Mouse (Mus musculus) forebrain, embryonic 16.5 days (tissue): ENCODE data around the gene Chfr. TPM values are rescaled to one million over a fixed set of nuclear protein-coding genes. Genes with fewer than 3 reads are reported as not detected.
A peak's percentile ranks its signal among the peaks of the same experiment; 100 is the strongest.
"Not testable (repeated sequence)": the region's sequence is repeated elsewhere in the genome, so short reads cannot be mapped to it uniquely, and the experiment has no call there.

ENCODE experiments used
- ATAC-seq: fragments of 200-750 bp; cut with Nextera tagmentation; 2 replicates; pipeline ENCODE4 v1.8.0; 2017; ENCODE audit warnings: mild to moderate bottlenecking, moderate library complexity
- H3K27ac ChIP-seq: fragments of 300-500 bp; sonication (generic); 2 replicates; pipeline ENCODE4 v1.5.1; 2014; ENCODE audit warnings: low read length, control low read depth
- H3K27me3 ChIP-seq: fragments of 300-500 bp; sonication (generic); replicated peaks from 2 replicates; pipeline ENCODE4 v1.6.1; 2014; ENCODE audit warnings: low read length; ENCODE audit not compliant: control insufficient read depth, insufficient read depth
- H3K36me3 ChIP-seq: fragments of 300-500 bp; sonication (generic); 2 replicates; pipeline ENCODE4 v1.6.1; 2014; ENCODE audit not compliant: control insufficient read depth, insufficient read depth
- H3K4me1 ChIP-seq: fragments of 300-500 bp; sonication (generic); replicated peaks from 2 replicates; pipeline ENCODE4 v1.6.1; 2014; ENCODE audit warnings: low read length; ENCODE audit not compliant: control insufficient read depth, insufficient read depth
- H3K4me2 ChIP-seq: fragments of 300-500 bp; sonication (generic); 2 replicates; pipeline ENCODE4 v1.6.1; 2014; ENCODE audit warnings: mild to moderate bottlenecking, low read length, control low read depth
- H3K4me3 ChIP-seq: fragments of 300-500 bp; sonication (generic); replicated peaks from 2 replicates; pipeline ENCODE4 v1.5.1; 2014; ENCODE audit warnings: mild to moderate bottlenecking, low read length, control low read depth
- H3K9ac ChIP-seq: fragments of 300-500 bp; sonication (generic); replicated peaks from 2 replicates; pipeline ENCODE4 v1.6.1; 2014; ENCODE audit warnings: low read depth, low read length, control low read depth
- H3K9me3 ChIP-seq: fragments of 300-500 bp; sonication (generic); 2 replicates; pipeline ENCODE4 v1.6.1; 2016; ENCODE audit warnings: low read length; ENCODE audit not compliant: control insufficient read depth
- WGBS: fragments of 180-500 bp; shearing (Covaris S2); extraction: QIAGEN DNeasy Blood & Tissue Kit; methylation state at CpG from one replicate; pipeline ENCODE4 v1.1.7; 2014; 5-methylcytosine and 5-hydroxymethylcytosine counted together
- polyA plus RNA-seq: library from polyadenylated mRNA; unstranded; fragments of >200 nt; fragmentation: Nextera tagmentation; extraction: Ambion mirVana; gene quantifications from 2 replicates; pipeline ENCODE4 v1.2.1, GENCODE M21; 2015

The Chfr gene
- polyA plus RNA-seq, 1 experiment from 2014 or later, result 92.4 TPM

- under 1% methylated on average over 71 of the region's 71 CpGs for WGBS
- Histone ChIP-seq H3K27me3 (no peaks in the 10 kb centered on the region), H3K36me3 (peaks cover 34% of the 10 kb centered on the region), H3K4me2 (peak within 1 kb of the TSS; percentile 86), H3K4me3 (peak within 1 kb of the TSS; percentile 77), H3K9me3 (0 out of 2 replicates have a peak, but pooled peaks cover 2% of the 10 kb centered on the region), H3K9ac (peak within 1 kb of the TSS; percentile 81), H3K4me1 (peaks cover 15% of the 10 kb centered on the region), H3K27ac (peak within 1 kb of the TSS; percentile 97)
- ATAC-seq, result peak; percentile 78
These were observed 27.9 kb upstream of the Chfr start, which contains the start of gene Gtpbp6 for GRCm38 (mm10) chr5:110107581-110108304. Gtpbp6 (minus strand) TSS chr5:110108197.

DNA sequence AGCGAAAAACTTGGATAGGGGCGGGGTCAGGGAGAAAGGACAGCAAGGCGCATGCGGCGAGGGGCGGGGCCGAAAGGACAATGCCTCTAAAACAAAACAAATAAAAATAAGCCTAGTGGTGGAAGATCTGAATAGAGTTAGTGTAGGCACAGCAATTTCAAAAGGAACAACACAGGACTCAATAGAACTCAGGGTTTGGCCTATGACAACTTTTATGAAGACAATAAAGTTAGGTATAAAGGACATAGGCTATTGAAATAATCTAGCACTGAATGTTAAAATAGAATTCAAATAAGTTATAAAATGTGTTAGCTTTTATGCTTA is 27.4 kb upstream of the Chfr start:
- peaks cover 35% of the 10 kb centered on the region for H3K36me3 ChIP-seq
- H3K4me2 ChIP-seq, result peak overlapping the region; percentile 86
- H3K9ac ChIP-seq, result no peak overlapping the region
- ATAC-seq, result no peak
- 0 out of 2 replicates have a peak, but pooled peaks cover 2% of the 10 kb centered on the region for H3K9me3 ChIP-seq
- peaks cover 15% of the 10 kb centered on the region for H3K4me1 ChIP-seq
- WGBS, result 0% methylated on average over 7 of the region's 7 CpGs
- H3K4me3 ChIP-seq, result peak overlapping the region; percentile 77
- peak overlapping the region; percentile 97; the same call in 1 of the 2 replicates for H3K27ac ChIP-seq
- H3K27me3 ChIP-seq, result no peaks in the 10 kb centered on the region

- Histone ChIP-seq H3K27ac (peak within 1 kb of the TSS; percentile 94), H3K9me3 (0 out of 2 replicates have a peak, but pooled peaks cover 1% of the 10 kb centered on the region), H3K36me3 (peaks cover 27% of the 10 kb centered on the region), H3K9ac (peak within 1 kb of the TSS; percentile 75), H3K4me3 (peak within 1 kb of the TSS; percentile 81), H3K4me1 (peaks cover 15% of the 10 kb centered on the region), H3K4me2 (peak within 1 kb of the TSS; percentile 76), H3K27me3 (no peaks in the 10 kb centered on the region)
- under 1% methylated on average over 12 of the region's 12 CpGs for WGBS
- ATAC-seq, result peak; percentile 76
These were observed 25.6 kb upstream of the Chfr start, which contains the start of gene Zfp605 for GRCm38 (mm10) chr5:110109991-110110441. Zfp605 (plus strand) TSS chr5:110110092.

DNA sequence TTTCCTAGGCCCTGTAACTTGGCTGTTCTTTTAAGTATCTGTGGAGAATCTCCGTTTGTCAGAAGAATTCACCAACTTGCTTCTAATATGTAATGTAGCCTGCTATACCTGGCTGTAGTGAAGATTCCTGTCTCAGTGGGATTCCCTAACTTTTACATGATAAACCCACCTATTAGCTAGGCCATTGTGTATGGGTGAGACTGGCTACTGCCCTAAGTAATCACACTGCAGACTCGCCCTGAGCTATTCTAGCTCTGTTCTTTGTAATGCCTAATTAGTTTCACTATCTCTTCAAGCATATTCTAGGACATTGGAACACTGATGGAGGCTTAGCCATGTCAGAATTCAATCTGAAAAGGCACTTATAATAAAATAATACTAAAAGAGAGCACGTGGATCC is 13.3 kb upstream of the Chfr start:
- ATAC-seq, H3K4me2 ChIP-seq: not testable (repeated sequence)
- H3K36me3 ChIP-seq, result peaks cover 37% of the 10 kb centered on the region

GRCm38 (mm10) chr5:110136087-110136464 is 434 bp downstream of the Chfr start:
- Histone ChIP-seq H3K4me2 (peak overlapping the region; percentile 86), H3K4me3 (peak overlapping the region; percentile 99), H3K9me3 (no peaks in the 10 kb centered on the region), H3K27me3 (no peaks in the 10 kb centered on the region), H3K36me3 (no peaks in the 10 kb centered on the region), H3K9ac (peak overlapping the region; percentile 88), H3K27ac (peak overlapping the region; percentile 83), H3K4me1 (peaks cover 6% of the 10 kb centered on the region)
- ATAC-seq, result peak; percentile 26; the same call in 1 of the 2 replicates
- 5% methylated on average over 18 of the region's 18 CpGs for WGBS

More for the DNA sequence above, 13.3 kb upstream of the Chfr start:
- H3K27me3 ChIP-seq, H3K9me3 ChIP-seq, H3K9ac ChIP-seq, H3K4me1 ChIP-seq, H3K27ac ChIP-seq, H3K4me3 ChIP-seq: not testable (repeated sequence)
- WGBS, result 88% methylated on average over 3 of the region's 3 CpGs

DNA sequence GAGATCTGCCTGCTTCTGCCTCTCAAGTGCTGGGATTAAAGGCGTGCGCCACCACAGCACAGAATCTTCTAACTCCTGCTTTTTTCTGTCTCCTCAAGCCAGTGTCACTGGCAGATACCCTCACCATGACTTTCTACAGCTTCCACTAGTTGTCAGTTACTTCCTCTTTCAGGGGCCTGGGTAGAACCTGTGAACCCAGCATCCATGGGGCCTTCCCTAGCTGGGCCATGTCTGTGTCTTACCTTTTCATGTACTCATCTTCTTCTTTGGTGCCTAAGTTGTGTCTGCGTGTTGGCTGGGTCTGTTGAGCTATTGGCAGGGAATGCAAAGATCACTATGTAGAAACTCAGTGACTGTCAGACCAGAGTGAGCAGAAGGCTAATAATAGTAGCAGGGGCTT is 2.2 kb downstream of the Chfr start:
- no peaks in the 10 kb centered on the region for H3K36me3 ChIP-seq
- no peak for ATAC-seq
- H3K9me3 ChIP-seq, result no peaks in the 10 kb centered on the region
- H3K4me1 ChIP-seq, result peaks cover 6% of the 10 kb centered on the region
- 98% methylated on average over 3 of the region's 3 CpGs for WGBS
- H3K27me3 ChIP-seq, result no peaks in the 10 kb centered on the region
- no peak overlapping the region for H3K27ac ChIP-seq
- no peak overlapping the region for H3K9ac ChIP-seq
- H3K4me2 ChIP-seq, result no peak overlapping the region
- H3K4me3 ChIP-seq, result no peak overlapping the region

DNA sequence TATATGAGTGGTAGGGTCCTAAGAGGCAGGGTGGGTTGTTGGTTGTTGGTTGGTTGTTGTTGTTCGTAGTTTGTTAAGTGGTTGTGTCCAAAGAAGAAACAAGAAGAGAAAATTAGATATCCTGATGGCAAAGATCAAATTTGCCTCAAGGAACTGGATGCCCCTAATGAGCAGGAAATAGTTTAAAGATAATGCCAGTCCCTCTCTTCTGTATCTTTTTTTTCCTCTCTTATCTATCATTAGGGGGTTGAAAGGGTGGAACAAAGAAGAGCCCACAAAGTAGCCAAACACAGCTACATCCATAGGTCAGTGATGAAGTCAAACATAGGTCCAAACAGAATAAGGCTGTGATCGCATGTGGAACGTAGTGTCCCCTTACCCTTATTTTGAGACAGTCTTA is 3.7 kb downstream of the Chfr start:
- peaks cover 6% of the 10 kb centered on the region; the same call in 1 of the 2 replicates for H3K36me3 ChIP-seq
- H3K27ac ChIP-seq, result no peak overlapping the region
- H3K4me3 ChIP-seq, result no peak overlapping the region
- H3K4me1 ChIP-seq, result peaks cover 6% of the 10 kb centered on the region
- no peaks in the 10 kb centered on the region for H3K9me3 ChIP-seq
- 93% methylated on average over 3 of the region's 3 CpGs for WGBS
- ATAC-seq, result no peak
- H3K4me2 ChIP-seq, result no peak overlapping the region
- H3K27me3 ChIP-seq, result no peaks in the 10 kb centered on the region
- H3K9ac ChIP-seq, result no peak overlapping the region

DNA sequence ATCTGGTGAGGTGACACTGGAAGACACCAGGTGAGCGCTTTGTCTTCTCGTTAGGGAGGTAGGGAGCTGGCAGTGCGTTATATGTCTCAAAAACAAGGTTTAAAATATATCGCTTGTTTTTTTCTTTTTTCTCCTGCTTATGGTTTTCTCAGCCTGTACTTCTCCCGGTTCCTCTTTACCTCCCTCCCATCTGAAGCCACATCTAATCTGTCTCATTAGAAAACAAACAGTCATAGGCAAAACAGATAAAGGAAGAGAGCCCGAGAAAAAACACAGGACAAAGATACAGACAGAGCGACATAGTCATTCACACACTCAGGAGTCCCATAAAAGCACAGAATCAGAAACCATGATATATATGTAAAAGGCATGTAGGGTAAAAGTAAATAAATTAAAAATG is 4.8 kb downstream of the Chfr start:
- peaks cover 15% of the 10 kb centered on the region; the same call in 1 of the 2 replicates for H3K36me3 ChIP-seq
- no peaks in the 10 kb centered on the region for H3K9me3 ChIP-seq
- no peak overlapping the region for H3K9ac ChIP-seq
- peaks cover 4% of the 10 kb centered on the region for H3K4me1 ChIP-seq
- 94% methylated on average over 7 of the region's 7 CpGs for WGBS
- no peak overlapping the region for H3K4me2 ChIP-seq
- H3K4me3 ChIP-seq, result no peak overlapping the region
- ATAC-seq, result no peak
- no peaks in the 10 kb centered on the region for H3K27me3 ChIP-seq
- H3K27ac ChIP-seq, result no peak overlapping the region

- Histone ChIP-seq H3K4me2 (no peak overlapping the region), H3K4me3 (no peak overlapping the region), H3K27ac (no peak overlapping the region), H3K9ac (no peak overlapping the region), H3K36me3 (peaks cover 29% of the 10 kb centered on the region), H3K4me1 (no peaks in the 10 kb centered on the region; the same call in 1 of the 2 replicates), H3K9me3 (no peaks in the 10 kb centered on the region), H3K27me3 (no peaks in the 10 kb centered on the region)
- WGBS, result 88% methylated on average over 2 of the region's 2 CpGs
- no peak for ATAC-seq
These were observed 6.7 kb downstream of the Chfr start for GRCm38 (mm10) chr5:110142309-110142708.
